Mouse (Mus musculus) cortical plate, adult 2 months (tissue): ENCODE results near the gene Alyref.

Experiments used
- CTCF ChIP-seq: fragments of 200-500 bp; IDR thresholded peaks from 2 replicates; pipeline ENCODE4 v1.5.1; 2011; ENCODE audit warnings: mild to moderate bottlenecking, control low read depth, low read length; ENCODE audit not compliant: insufficient read depth; ENCODE audit errors: extremely low read depth
- POLR2A ChIP-seq: fragments of 200-500 bp; IDR thresholded peaks from 2 replicates; pipeline ENCODE4 v1.6.1; 2011; ENCODE audit warnings: mild to moderate bottlenecking, low read length, control low read depth; ENCODE audit not compliant: insufficient read depth; ENCODE audit errors: extremely low read depth

- TF ChIP-seq CTCF (peak; percentile 62), POLR2A (no peak)
Observed at GRCm38 (mm10) chr11:120612763-120613162, 14.6 kb upstream of the Alyref start.
